Mouse (Mus musculus): Measurements from ENCODE around the gene Tmem131l. TPM values are rescaled to one million over a fixed set of nuclear protein-coding genes. Genes with fewer than 3 reads are reported as not detected.

Tmem131l gene
- total RNA-seq, 4 experiments from 2014 or later, result 37.3 to 56.8 (median 50.1) TPM

- DNase-seq, result no peak
These were observed 180.9 kb downstream of the Tmem131l start for GRCm38 (mm10) chr3:83859071-83859470.

- no peak for DNase-seq
These were observed 182.4 kb downstream of the Tmem131l start for GRCm38 (mm10) chr3:83857621-83858020.

- no peak for DNase-seq
These were observed 184.3 kb downstream of the Tmem131l start for GRCm38 (mm10) chr3:83855643-83856042.

- DNase-seq, result no peak
These were observed 190.6 kb downstream of the Tmem131l start for GRCm38 (mm10) chr3:83849341-83849740.

Other genes starting within 250 kb of the Tmem131l start
- 1 to 10 TPM; 4.0 to 7.2 (median 5.4) TPM for gene Tlr2, start 198.4 kb downstream of the Tmem131l start, total RNA-seq (2022)
- 1 to 10 TPM; 8.0 to 9.1 (median 8.6) TPM for gene Mnd1, start 115.6 kb upstream of the Tmem131l start, total RNA-seq (2022)
- not detected for gene Gm6525, start 133.9 kb upstream of the Tmem131l start, total RNA-seq (2022)

All from adrenal gland, adult 8-10 months (tissue).